Mouse (Mus musculus): ENCODE measurements at regions not wholly inside any gene's neighbourhood (a gene's known extent, or its start where the extent isn't known, plus 50 kb on each side); places are given as distances from the start of the nearest gene placed in this dataset.
A peak's percentile ranks its signal among the peaks of the same experiment; 100 is the strongest.

DNA sequence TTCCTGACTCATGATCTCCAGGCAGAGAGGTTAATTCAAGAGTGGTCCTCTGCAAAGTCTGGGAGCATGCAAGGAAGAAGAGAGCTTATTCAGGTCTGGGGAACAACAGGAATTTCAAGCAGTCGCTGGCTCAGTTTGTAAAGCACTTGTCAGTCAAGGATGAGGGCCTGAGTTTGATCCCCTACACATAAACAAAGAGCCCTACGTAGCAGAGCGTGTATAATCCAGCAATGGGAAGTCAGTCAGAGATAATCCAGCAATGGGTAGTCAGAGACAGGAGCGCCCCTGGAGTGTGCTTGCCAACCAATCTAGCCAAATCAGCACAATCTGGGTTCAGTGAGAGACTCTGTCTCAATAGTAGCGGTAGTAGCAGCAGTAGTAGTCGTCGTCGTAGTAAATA is 61.3 kb upstream of the Clint1 start:
- TF ChIP-seq CTCF (IDR thresholded peaks at IDR 0.05; ENCODE audit: extremely low read depth, insufficient read depth, insufficient read length, insufficient replicate concordance) (no peak), POLR2A (IDR thresholded peaks at IDR 0.05; ENCODE audit: low read depth, low read length) (no peak)
- H3K4me1 ChIP-seq (ENCODE audit: control insufficient read depth, insufficient read depth, insufficient read length) = peaks cover 8% of the 10 kb centered on the region; the same call in 1 of the 2 replicates
- 91% methylated on average over 8 of the region's 8 CpGs for WGBS

DNA sequence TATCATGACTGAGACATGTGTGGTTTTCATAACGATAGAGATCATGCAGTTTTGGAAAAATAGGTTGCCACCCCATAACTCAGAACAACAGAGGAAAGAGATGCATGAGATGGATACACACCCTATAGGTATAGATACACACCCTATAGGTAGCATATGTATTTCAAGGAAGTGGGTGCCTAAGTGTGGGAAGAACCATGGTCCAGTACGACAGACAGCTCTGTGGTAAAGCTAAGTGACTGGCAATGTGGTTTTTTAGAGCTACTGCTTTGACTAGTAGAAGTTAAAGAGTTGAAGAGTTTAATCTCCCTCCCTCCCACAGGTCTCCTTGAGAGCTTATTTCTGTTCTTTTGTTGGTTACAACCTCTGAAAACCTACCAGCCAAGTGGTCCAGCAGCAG is 60.2 kb upstream of the Clint1 start:
- WGBS = 50% methylated on average over 2 of the region's 2 CpGs
- no peak overlapping the region for H3K27ac ChIP-seq (ENCODE audit: insufficient read depth, low read length)
- no peak overlapping the region for H3K4me3 ChIP-seq (ENCODE audit: extremely low read depth, insufficient read depth, insufficient read length)
- H3K4me1 ChIP-seq (ENCODE audit: control insufficient read depth, insufficient read depth, insufficient read length) = peaks cover 9% of the 10 kb centered on the region; the same call in 1 of the 2 replicates
- no peaks in the 10 kb centered on the region for H3K36me3 ChIP-seq (ENCODE audit: control insufficient read depth, insufficient read depth, low read length)
- no peak for DNase-seq (ENCODE audit: low read depth in 1 of 2, low spot score in 2 of 2)
- TF ChIP-seq CTCF (IDR thresholded peaks at IDR 0.05; ENCODE audit: extremely low read depth, insufficient read depth, insufficient read length, insufficient replicate concordance) = no peak
- no peak for TF ChIP-seq POLR2A (IDR thresholded peaks at IDR 0.05; ENCODE audit: low read depth, low read length)
- H3K27me3 ChIP-seq (ENCODE audit: control insufficient read depth, insufficient read depth, low read length) = no peaks in the 10 kb centered on the region

More for the DNA sequence above, 61.3 kb upstream of the Clint1 start:
- H3K36me3 ChIP-seq (ENCODE audit: control insufficient read depth, insufficient read depth, low read length) = no peaks in the 10 kb centered on the region
- H3K4me3 ChIP-seq (ENCODE audit: extremely low read depth, insufficient read depth, insufficient read length) = no peak overlapping the region
- no peak for DNase-seq (ENCODE audit: low read depth in 1 of 2, low spot score in 2 of 2)
- no peak overlapping the region for H3K27ac ChIP-seq (ENCODE audit: insufficient read depth, low read length)
- no peaks in the 10 kb centered on the region for H3K27me3 ChIP-seq (ENCODE audit: control insufficient read depth, insufficient read depth, low read length)

DNA sequence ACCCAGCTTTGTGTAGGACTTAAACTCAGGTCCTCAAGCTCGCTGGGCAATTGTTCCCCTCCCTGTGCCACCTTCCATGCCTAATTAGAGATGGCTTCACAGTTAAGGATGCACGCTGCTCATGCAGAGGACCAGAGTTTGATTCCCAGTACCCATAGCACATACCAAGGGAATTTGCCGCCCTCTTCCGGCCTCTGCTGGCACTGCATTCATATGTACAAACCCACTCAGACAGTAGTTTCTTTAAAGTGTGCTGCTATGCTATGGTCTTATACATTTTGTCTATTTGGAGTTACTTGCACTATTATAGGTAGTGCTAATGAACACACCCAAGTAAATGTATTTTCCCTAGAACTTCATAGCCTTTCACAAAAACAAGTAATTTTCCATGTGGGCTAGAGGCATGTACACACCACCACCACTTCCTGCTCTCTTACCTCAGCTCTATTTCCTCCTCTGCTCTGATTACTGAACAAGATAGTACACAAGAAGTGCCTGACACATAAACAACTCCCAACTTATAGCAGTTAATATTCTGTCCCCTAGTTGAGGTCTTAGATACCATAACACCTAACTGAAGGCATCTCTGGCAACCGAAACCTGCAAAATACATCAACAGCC is 57.4 kb upstream of the Clint1 start:
- Histone ChIP-seq H3K27ac (ENCODE audit: insufficient read depth, low read length) (peak overlapping the region; percentile 78), H3K4me3 (ENCODE audit: extremely low read depth, insufficient read depth, insufficient read length) (no peak overlapping the region), H3K27me3 (ENCODE audit: control insufficient read depth, insufficient read depth, low read length) (no peaks in the 10 kb centered on the region), H3K36me3 (ENCODE audit: control insufficient read depth, insufficient read depth, low read length) (no peaks in the 10 kb centered on the region), H3K4me1 (ENCODE audit: control insufficient read depth, insufficient read depth, insufficient read length) (peaks cover 9% of the 10 kb centered on the region; the same call in 1 of the 2 replicates)
- no peak for TF ChIP-seq CTCF (IDR thresholded peaks at IDR 0.05; ENCODE audit: extremely low read depth, insufficient read depth, insufficient read length, insufficient replicate concordance)
- TF ChIP-seq POLR2A (IDR thresholded peaks at IDR 0.05; ENCODE audit: low read depth, low read length) = no peak
- DNase-seq (ENCODE audit: low read depth in 1 of 2, low spot score in 2 of 2) = peak in 1 of 2 experiments; percentile 50
- WGBS = 73% methylated on average over 5 of the region's 5 CpGs

DNA sequence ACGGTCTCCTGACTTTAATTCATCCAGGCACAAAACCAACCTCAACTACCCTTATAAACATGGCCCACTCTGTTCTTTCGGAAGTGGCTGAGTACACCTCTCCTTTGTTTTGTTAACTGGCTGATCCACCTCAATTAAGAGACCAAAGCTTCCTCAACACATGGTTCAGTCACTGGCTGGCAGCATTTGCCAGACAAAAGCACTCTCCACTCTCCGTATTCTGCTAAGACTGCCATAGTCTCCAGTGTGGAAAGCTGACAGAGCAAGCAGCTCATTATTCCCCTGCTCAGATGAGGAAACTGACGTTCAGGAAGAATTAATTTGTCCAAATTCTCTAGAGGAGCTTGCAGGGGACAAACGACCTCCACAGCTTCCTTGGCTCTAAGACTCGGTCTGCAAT is 56.5 kb upstream of the Clint1 start:
- Histone ChIP-seq H3K36me3 (ENCODE audit: control insufficient read depth, insufficient read depth, low read length) (no peaks in the 10 kb centered on the region), H3K27me3 (ENCODE audit: control insufficient read depth, insufficient read depth, low read length) (no peaks in the 10 kb centered on the region), H3K4me3 (ENCODE audit: extremely low read depth, insufficient read depth, insufficient read length) (no peak overlapping the region), H3K4me1 (ENCODE audit: control insufficient read depth, insufficient read depth, insufficient read length) (peaks cover 9% of the 10 kb centered on the region; the same call in 1 of the 2 replicates), H3K27ac (ENCODE audit: insufficient read depth, low read length) (peak overlapping the region; percentile 52)
- 50% methylated on average over 6 of the region's 6 CpGs for WGBS
- DNase-seq (ENCODE audit: low read depth in 1 of 2, low spot score in 2 of 2) = no peak
- TF ChIP-seq CTCF (IDR thresholded peaks at IDR 0.05; ENCODE audit: extremely low read depth, insufficient read depth, insufficient read length, insufficient replicate concordance) = no peak
- no peak; the same call in 1 of the 2 replicates for TF ChIP-seq POLR2A (IDR thresholded peaks at IDR 0.05; ENCODE audit: low read depth, low read length)

DNA sequence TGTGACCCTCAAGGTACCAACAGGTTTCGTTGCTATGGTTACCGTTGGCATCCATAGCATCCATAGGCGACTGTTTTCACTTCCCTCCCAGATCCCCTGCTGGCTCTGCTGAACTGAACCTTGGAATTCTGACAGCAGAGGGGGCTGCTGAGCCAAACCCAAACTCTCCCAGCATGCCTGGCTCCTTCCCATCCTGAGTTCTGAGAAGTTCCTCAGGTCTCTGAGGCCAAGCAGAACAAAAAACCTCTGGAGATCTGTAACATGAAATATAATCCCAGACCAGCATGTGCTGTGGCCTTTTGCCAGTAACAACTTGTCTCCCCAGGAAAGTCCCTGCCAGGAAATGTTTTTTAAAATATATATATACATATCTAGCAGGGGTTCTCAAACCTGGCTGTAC is 56.1 kb upstream of the Clint1 start:
- Histone ChIP-seq H3K27me3 (ENCODE audit: control insufficient read depth, insufficient read depth, low read length) (no peaks in the 10 kb centered on the region), H3K4me3 (ENCODE audit: extremely low read depth, insufficient read depth, insufficient read length) (no peak overlapping the region), H3K36me3 (ENCODE audit: control insufficient read depth, insufficient read depth, low read length) (no peaks in the 10 kb centered on the region), H3K4me1 (ENCODE audit: control insufficient read depth, insufficient read depth, insufficient read length) (peaks cover 9% of the 10 kb centered on the region; the same call in 1 of the 2 replicates), H3K27ac (ENCODE audit: insufficient read depth, low read length) (peak overlapping the region; percentile 52)
- TF ChIP-seq POLR2A (IDR thresholded peaks at IDR 0.05; ENCODE audit: low read depth, low read length) (no peak), CTCF (IDR thresholded peaks at IDR 0.05; ENCODE audit: extremely low read depth, insufficient read depth, insufficient read length, insufficient replicate concordance) (peak; percentile 64; the same call in 1 of the 2 replicates)
- WGBS = 14% methylated on average over 3 of the region's 3 CpGs
- DNase-seq (ENCODE audit: low read depth in 1 of 2, low spot score in 2 of 2) = peak in 1 of 2 experiments; percentile 47

DNA sequence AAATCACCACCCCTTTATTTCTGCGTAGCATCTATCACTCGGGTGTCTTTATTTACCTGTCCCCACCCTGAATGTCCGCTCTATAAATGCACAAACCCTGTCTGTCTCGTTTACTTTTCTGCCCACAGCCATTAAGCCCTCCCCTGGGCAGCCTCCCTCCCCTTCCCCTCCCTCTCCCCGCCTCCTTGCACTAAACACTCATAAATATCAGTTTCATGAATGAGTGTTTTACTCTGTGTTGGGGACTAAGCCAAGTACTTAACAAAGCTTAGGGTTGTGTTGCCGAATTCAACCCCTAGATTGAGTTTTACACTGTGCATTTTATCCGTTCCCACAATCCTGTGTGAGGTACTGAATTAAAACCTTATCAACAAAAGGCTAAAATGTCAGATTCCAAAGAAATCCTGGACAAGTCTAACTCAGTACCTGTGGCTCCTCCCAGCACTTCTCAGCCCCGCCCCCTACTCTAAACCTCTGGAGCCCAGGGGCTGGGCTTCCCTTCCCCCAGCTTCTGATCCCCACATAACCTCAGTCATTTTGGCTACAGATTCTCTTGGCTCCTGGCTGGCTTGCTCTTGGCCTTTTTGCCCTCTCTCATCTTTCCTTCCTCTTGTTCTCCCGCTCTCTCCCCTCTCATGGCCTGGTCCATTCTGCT is 52.0 kb upstream of the Clint1 start:
- no peaks in the 10 kb centered on the region for H3K36me3 ChIP-seq (ENCODE audit: control insufficient read depth, insufficient read depth, low read length)
- DNase-seq (ENCODE audit: low read depth in 1 of 2, low spot score in 2 of 2) = no peak
- H3K4me3 ChIP-seq (ENCODE audit: extremely low read depth, insufficient read depth, insufficient read length) = no peak overlapping the region
- 65% methylated on average over 9 of the region's 9 CpGs for WGBS
- TF ChIP-seq CTCF (IDR thresholded peaks at IDR 0.05; ENCODE audit: extremely low read depth, insufficient read depth, insufficient read length, insufficient replicate concordance) = no peak
- no peak for TF ChIP-seq POLR2A (IDR thresholded peaks at IDR 0.05; ENCODE audit: low read depth, low read length)
- H3K27ac ChIP-seq (ENCODE audit: insufficient read depth, low read length) = no peak overlapping the region
- H3K27me3 ChIP-seq (ENCODE audit: control insufficient read depth, insufficient read depth, low read length) = no peaks in the 10 kb centered on the region
- H3K4me1 ChIP-seq (ENCODE audit: control insufficient read depth, insufficient read depth, insufficient read length) = peaks cover 2% of the 10 kb centered on the region; the same call in 1 of the 2 replicates

Data from spleen, adult 2 months (tissue).